Mouse (Mus musculus): ENCODE data around the gene Afg3l1. TPM values are rescaled to one million over a fixed set of nuclear protein-coding genes. Genes with fewer than 3 reads are reported as not detected.
"Not testable (repeated sequence)": the region's sequence is repeated elsewhere in the genome, so short reads cannot be mapped to it uniquely, and the experiment has no call there.

The Afg3l1 gene
- total and polyA plus RNA-seq, 2 experiments from 2014 or later, result 16.7 to 39.9 TPM

DNA sequence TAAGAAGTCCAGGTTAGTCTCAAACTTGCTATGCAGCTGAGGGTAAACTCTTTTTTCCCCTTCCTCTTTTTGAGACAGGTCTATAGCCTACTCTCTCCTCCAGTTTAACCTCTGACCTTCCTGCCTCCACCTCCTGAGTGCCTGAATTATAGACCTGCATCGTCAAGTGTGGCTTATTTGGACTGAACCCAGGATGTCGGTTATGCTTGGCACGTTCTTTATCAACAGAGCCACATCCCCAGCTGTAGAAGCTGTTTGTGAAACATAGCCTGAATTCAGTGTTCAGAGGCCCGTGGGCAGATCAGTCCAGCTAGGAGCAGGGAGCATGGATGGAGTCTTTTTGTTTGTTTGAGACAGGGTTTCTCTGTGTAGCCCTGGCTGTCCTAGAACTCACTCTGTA, 25.6 kb upstream of the Afg3l1 start:
- Histone ChIP-seq H3K4me2 (ENCODE audit: low read depth, low read length) (no peak overlapping the region), H3K27me3 (ENCODE audit: control insufficient read depth, insufficient read depth, low read length) (no peaks in the 10 kb centered on the region), H3K9ac (replicated peaks; ENCODE audit: low read depth, low read length) (no peak overlapping the region), H3K27ac (ENCODE audit: low read depth) (no peak overlapping the region), H3K4me3 (ENCODE audit: low read depth, low read length) (no peak overlapping the region), H3K9me3 (replicated peaks; ENCODE audit: control insufficient read depth, low read length) (no peaks in the 10 kb centered on the region), H3K36me3 (replicated peaks; ENCODE audit: control insufficient read depth, insufficient read depth, low read length) (peaks cover 61% of the 10 kb centered on the region), H3K4me1 (ENCODE audit: control insufficient read depth, insufficient read depth) (peaks cover 4% of the 10 kb centered on the region)
- ATAC-seq (ENCODE audit: insufficient read depth, low read depth) (no peak), DNase-seq (ENCODE audit: low spot score) (no peak)
- 55% methylated on average over 4 of the region's 4 CpGs for WGBS
- no peak for TF ChIP-seq CTCF (IDR thresholded peaks at IDR 0.05; ENCODE audit: low read depth)

- Histone ChIP-seq H3K4me3 (ENCODE audit: low read depth, low read length) (no peak overlapping the region), H3K27ac (ENCODE audit: low read depth) (no peak overlapping the region), H3K9me3 (replicated peaks; ENCODE audit: control insufficient read depth, low read length) (no peaks in the 10 kb centered on the region), H3K4me2 (ENCODE audit: low read depth, low read length) (no peak overlapping the region), H3K9ac (replicated peaks; ENCODE audit: low read depth, low read length) (no peak overlapping the region), H3K36me3 (replicated peaks; ENCODE audit: control insufficient read depth, insufficient read depth, low read length) (peaks cover 72% of the 10 kb centered on the region), H3K27me3 (ENCODE audit: control insufficient read depth, insufficient read depth, low read length) (no peaks in the 10 kb centered on the region), H3K4me1 (ENCODE audit: control insufficient read depth, insufficient read depth) (no peaks in the 10 kb centered on the region)
- TF ChIP-seq EP300 (IDR thresholded peaks at IDR 0.05; ENCODE audit: low read depth) (no peak), CTCF (IDR thresholded peaks at IDR 0.05; ENCODE audit: low read depth) (no peak)
- ATAC-seq (ENCODE audit: insufficient read depth, low read depth) (no peak), DNase-seq (ENCODE audit: low spot score) (no peak)
- 72% methylated on average over 7 of the region's 7 CpGs for WGBS
These were observed 24.4 kb upstream of the Afg3l1 start for GRCm38 (mm10) chr8:123453291-123453690.

DNA sequence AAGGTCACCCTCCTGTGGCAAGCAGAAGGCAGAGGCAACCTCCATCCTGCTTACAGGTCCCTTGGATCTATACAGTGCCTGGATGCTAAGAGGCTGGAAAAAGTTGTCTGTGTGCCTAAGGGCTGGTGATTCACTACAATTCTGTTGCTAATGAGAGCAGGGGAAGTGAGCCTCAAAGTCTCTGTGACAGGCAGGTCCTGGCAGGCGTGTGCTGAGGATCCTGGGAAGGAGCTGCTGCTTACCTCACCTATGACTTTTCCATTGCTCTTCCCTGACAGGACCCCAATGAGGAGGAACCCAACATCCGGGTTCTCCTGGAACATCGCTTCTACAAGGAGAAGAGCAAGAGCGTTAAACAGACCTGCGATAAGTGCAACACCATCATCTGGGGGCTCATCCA, 23.8 kb upstream of the Afg3l1 start:
- ATAC-seq (ENCODE audit: insufficient read depth, low read depth) (no peak), DNase-seq (ENCODE audit: low spot score) (no peak)
- TF ChIP-seq EP300 (IDR thresholded peaks at IDR 0.05; ENCODE audit: low read depth) (no peak), CTCF (IDR thresholded peaks at IDR 0.05; ENCODE audit: low read depth) (no peak)
- Histone ChIP-seq H3K27ac (ENCODE audit: low read depth) (no peak overlapping the region), H3K4me3 (ENCODE audit: low read depth, low read length) (no peak overlapping the region), H3K9me3 (replicated peaks; ENCODE audit: control insufficient read depth, low read length) (no peaks in the 10 kb centered on the region), H3K27me3 (ENCODE audit: control insufficient read depth, insufficient read depth, low read length) (no peaks in the 10 kb centered on the region), H3K4me2 (ENCODE audit: low read depth, low read length) (no peak overlapping the region), H3K9ac (replicated peaks; ENCODE audit: low read depth, low read length) (no peak overlapping the region), H3K4me1 (ENCODE audit: control insufficient read depth, insufficient read depth) (no peaks in the 10 kb centered on the region), H3K36me3 (replicated peaks; ENCODE audit: control insufficient read depth, insufficient read depth, low read length) (peaks cover 78% of the 10 kb centered on the region)
- WGBS, result 85% methylated on average over 5 of the region's 5 CpGs

GRCm38 (mm10) chr8:123454559-123454958, 23.1 kb upstream of the Afg3l1 start:
- no peak overlapping the region for H3K4me3 ChIP-seq (ENCODE audit: low read depth, low read length)
- no peaks in the 10 kb centered on the region for H3K27me3 ChIP-seq (ENCODE audit: control insufficient read depth, insufficient read depth, low read length)
- H3K4me1 ChIP-seq (ENCODE audit: control insufficient read depth, insufficient read depth), result no peaks in the 10 kb centered on the region
- DNase-seq (ENCODE audit: low spot score), result no peak
- no peak overlapping the region for H3K4me2 ChIP-seq (ENCODE audit: low read depth, low read length)
- H3K27ac ChIP-seq (ENCODE audit: low read depth), result no peak overlapping the region
- 93% methylated on average over 6 of the region's 6 CpGs for WGBS
- no peak for TF ChIP-seq CTCF (IDR thresholded peaks at IDR 0.05; ENCODE audit: low read depth)
- TF ChIP-seq EP300 (IDR thresholded peaks at IDR 0.05; ENCODE audit: low read depth), result no peak
- H3K9me3 ChIP-seq (replicated peaks; ENCODE audit: control insufficient read depth, low read length), result no peaks in the 10 kb centered on the region
- no peak for ATAC-seq (ENCODE audit: insufficient read depth, low read depth)
- H3K36me3 ChIP-seq (replicated peaks; ENCODE audit: control insufficient read depth, insufficient read depth, low read length), result peaks cover 77% of the 10 kb centered on the region
- H3K9ac ChIP-seq (replicated peaks; ENCODE audit: low read depth, low read length), result no peak overlapping the region

- Histone ChIP-seq H3K36me3 (replicated peaks; ENCODE audit: control insufficient read depth, insufficient read depth, low read length) (peaks cover 34% of the 10 kb centered on the region), H3K9ac (replicated peaks; ENCODE audit: low read depth, low read length) (no peak overlapping the region), H3K4me2 (ENCODE audit: low read depth, low read length) (no peak overlapping the region), H3K4me1 (ENCODE audit: control insufficient read depth, insufficient read depth) (no peaks in the 10 kb centered on the region), H3K4me3 (ENCODE audit: low read depth, low read length) (no peak overlapping the region), H3K27ac (ENCODE audit: low read depth) (no peak overlapping the region), H3K27me3 (ENCODE audit: control insufficient read depth, insufficient read depth, low read length) (no peaks in the 10 kb centered on the region), H3K9me3 (replicated peaks; ENCODE audit: control insufficient read depth, low read length) (peaks cover 3% of the 10 kb centered on the region; the same call in 1 of the 2 replicates)
- DNase-seq (ENCODE audit: low spot score) (no peak), ATAC-seq (ENCODE audit: insufficient read depth, low read depth) (no peak)
- TF ChIP-seq EP300 (IDR thresholded peaks at IDR 0.05; ENCODE audit: low read depth), result no peak
- TF ChIP-seq CTCF (IDR thresholded peaks at IDR 0.05; ENCODE audit: low read depth), result no peak
- 92% methylated on average over 4 of the region's 4 CpGs for WGBS
These were observed 14.1 kb upstream of the Afg3l1 start for GRCm38 (mm10) chr8:123463651-123464050.

DNA sequence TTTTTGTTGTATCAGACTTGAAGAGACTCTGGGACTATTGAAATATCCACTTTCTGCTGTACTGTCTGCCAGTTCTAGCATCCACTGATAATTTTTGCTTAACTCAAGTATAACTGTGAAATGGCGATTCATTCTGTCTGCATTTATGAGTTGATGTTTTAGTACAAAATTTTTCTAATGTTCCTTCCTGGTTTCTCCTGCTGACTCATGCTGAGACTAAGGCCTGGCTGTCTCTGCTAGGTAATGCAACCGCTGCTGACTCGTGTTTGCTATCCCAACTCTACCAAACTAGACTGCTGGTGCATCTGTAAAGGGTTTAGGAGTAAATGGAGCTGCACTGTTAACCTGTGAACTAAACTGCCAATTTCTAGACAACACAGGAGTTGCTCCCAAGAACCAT, 10.2 kb upstream of the Afg3l1 start:
- TF ChIP-seq CTCF (IDR thresholded peaks at IDR 0.05; ENCODE audit: low read depth), result no peak
- TF ChIP-seq EP300 (IDR thresholded peaks at IDR 0.05; ENCODE audit: low read depth), result no peak
- no peak for DNase-seq (ENCODE audit: low spot score)
- WGBS, result 71% methylated on average over 3 of the region's 3 CpGs

DNA sequence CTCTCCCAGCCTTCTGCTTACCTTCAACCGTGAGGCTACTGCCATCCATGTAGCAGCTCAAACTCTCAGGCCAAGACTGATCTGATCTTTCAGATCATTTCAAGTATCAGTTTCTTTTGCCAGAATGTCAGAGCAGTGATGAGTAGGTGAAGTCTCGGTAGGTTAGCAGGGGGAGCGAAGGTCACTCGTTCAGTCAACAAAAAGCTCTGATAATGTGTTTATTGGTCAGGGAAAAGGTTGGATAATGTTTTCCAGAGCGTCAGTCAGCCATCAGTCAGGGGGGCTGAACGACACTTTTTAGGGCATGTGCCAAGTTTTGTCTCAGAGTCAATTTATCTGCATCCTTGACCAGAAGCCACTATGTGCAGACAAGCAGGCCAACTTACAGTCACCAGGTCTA, 4.7 kb upstream of the Afg3l1 start:
- H3K4me2 ChIP-seq (ENCODE audit: low read depth, low read length); H3K36me3 ChIP-seq (replicated peaks; ENCODE audit: control insufficient read depth, insufficient read depth, low read length); H3K4me1 ChIP-seq (ENCODE audit: control insufficient read depth, insufficient read depth); H3K27ac ChIP-seq (ENCODE audit: low read depth); ATAC-seq (ENCODE audit: insufficient read depth, low read depth); H3K4me3 ChIP-seq (ENCODE audit: low read depth, low read length); H3K9ac ChIP-seq (replicated peaks; ENCODE audit: low read depth, low read length); DNase-seq (ENCODE audit: low spot score); H3K9me3 ChIP-seq (replicated peaks; ENCODE audit: control insufficient read depth, low read length); H3K27me3 ChIP-seq (ENCODE audit: control insufficient read depth, insufficient read depth, low read length): not testable (repeated sequence)
- 57% methylated on average over 6 of the region's 6 CpGs for WGBS

More for the DNA sequence above, 10.2 kb upstream of the Afg3l1 start:
- Histone ChIP-seq H3K4me1 (ENCODE audit: control insufficient read depth, insufficient read depth) (no peaks in the 10 kb centered on the region), H3K27ac (ENCODE audit: low read depth) (no peak overlapping the region), H3K36me3 (replicated peaks; ENCODE audit: control insufficient read depth, insufficient read depth, low read length) (peaks cover 4% of the 10 kb centered on the region; the same call in 1 of the 2 replicates), H3K27me3 (ENCODE audit: control insufficient read depth, insufficient read depth, low read length) (no peaks in the 10 kb centered on the region), H3K9ac (replicated peaks; ENCODE audit: low read depth, low read length) (no peak overlapping the region), H3K9me3 (replicated peaks; ENCODE audit: control insufficient read depth, low read length) (peaks cover 3% of the 10 kb centered on the region; the same call in 1 of the 2 replicates), H3K4me3 (ENCODE audit: low read depth, low read length) (no peak overlapping the region), H3K4me2 (ENCODE audit: low read depth, low read length) (no peak overlapping the region)
- ATAC-seq (ENCODE audit: insufficient read depth, low read depth), result no peak

- not testable (repeated sequence) for H3K9me3 ChIP-seq (replicated peaks; ENCODE audit: control insufficient read depth, low read length); H3K27ac ChIP-seq (ENCODE audit: low read depth); H3K36me3 ChIP-seq (replicated peaks; ENCODE audit: control insufficient read depth, insufficient read depth, low read length); H3K4me2 ChIP-seq (ENCODE audit: low read depth, low read length); H3K9ac ChIP-seq (replicated peaks; ENCODE audit: low read depth, low read length); ATAC-seq (ENCODE audit: insufficient read depth, low read depth); DNase-seq (ENCODE audit: low spot score); H3K27me3 ChIP-seq (ENCODE audit: control insufficient read depth, insufficient read depth, low read length); H3K4me3 ChIP-seq (ENCODE audit: low read depth, low read length)
- peaks cover 12% of the 10 kb centered on the region for H3K4me1 ChIP-seq (ENCODE audit: control insufficient read depth, insufficient read depth)
- 43% methylated on average over 5 of the region's 5 CpGs for WGBS
These were observed 3.2 kb upstream of the Afg3l1 start for GRCm38 (mm10) chr8:123474549-123474948.

All from heart, postnatal 0 days (tissue).